Mouse (Mus musculus) heart, adult 8-10 months (tissue): ENCODE data around the gene Agap2. TPM values are rescaled to one million over a fixed set of nuclear protein-coding genes. Genes with fewer than 3 reads are reported as not detected.

Experiments
- DNase-seq: peaks from one replicate; pipeline ENCODE4 v3.0.0; 2022; ENCODE audit warnings: low spot score
- total RNA-seq, 4 experiments: library from RNA; stranded (reverse); gene quantifications; 2 replicates each; pipeline ENCODE4 v1.2.4; 2022

Gene Agap2
- total RNA-seq, 4 experiments from 2014 or later, result 3.6 to 6.1 (median 4.8) TPM

DNA sequence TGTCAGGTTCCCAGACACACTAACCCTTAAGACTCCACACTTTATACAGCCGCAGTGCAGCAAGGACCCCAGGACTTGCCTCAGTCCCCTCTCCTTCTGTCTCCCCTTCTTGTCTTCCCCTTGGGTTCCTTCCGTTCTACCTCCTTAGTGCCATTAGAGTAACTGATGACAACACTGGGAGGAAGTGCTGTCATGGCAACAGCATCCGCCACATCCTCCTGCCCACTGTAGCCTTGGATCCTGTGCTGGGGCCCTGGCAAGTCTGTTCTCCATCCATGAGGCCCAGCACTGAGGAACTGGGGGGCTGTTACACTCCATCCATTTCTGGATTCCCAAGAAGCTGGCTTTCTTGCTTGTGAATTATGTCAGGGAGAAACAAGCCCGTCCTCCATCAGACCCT, 998 bp downstream of the Agap2 start:
- no peak for DNase-seq

DNA sequence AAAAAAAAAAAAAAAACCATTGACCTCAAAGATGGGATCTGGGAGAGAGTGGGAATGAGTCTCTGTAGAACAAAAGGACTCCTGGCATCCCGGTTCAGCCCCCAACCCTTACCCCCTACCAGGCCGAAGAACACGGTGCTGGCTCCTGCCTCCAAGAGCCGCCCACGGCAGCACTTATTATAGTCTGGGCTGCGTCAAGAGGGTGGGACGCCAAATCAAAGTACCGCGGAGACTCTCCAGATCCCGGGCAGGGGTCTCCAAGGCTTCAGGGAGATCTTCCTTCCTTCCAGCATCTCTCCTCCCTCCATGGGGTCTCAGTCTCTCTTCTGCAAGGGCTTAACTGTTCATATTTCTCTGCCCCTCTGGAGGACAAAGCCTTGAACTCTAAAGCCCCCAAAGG, 2.4 kb downstream of the Agap2 start:
- DNase-seq, result no peak

DNA sequence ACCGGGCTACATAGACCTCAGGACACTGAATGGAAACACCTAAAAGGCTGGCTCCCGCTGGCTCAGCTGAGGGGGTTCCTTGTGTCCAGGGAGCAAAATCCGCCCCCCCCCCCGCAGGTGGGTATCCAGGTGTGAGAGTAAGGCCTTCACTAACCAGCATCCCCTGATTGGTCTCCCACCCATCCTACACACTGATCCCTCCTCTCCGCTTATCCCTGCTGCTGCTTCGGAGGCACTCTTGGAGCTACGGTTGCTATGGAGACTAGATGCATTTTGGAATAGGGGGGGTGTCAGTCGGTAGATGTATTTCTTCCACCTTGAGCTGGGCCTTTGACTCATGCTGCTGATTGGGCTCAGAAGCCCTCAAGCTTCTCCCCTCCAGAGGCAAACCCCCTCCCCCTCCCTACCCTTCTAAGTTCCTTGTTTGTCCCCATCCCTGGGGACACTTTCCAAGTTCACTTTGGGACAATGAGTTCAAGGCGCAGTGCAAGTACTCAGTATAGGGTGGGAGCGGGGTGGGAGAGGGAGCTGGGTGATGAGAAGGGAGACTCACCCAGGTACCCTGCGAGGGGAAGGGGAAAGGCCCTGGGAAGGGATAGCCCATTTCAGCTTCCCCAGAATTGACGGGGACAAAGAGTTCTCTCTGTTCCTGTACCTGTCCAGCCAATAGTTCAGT, 3.1 kb downstream of the Agap2 start:
- DNase-seq, result no peak

DNA sequence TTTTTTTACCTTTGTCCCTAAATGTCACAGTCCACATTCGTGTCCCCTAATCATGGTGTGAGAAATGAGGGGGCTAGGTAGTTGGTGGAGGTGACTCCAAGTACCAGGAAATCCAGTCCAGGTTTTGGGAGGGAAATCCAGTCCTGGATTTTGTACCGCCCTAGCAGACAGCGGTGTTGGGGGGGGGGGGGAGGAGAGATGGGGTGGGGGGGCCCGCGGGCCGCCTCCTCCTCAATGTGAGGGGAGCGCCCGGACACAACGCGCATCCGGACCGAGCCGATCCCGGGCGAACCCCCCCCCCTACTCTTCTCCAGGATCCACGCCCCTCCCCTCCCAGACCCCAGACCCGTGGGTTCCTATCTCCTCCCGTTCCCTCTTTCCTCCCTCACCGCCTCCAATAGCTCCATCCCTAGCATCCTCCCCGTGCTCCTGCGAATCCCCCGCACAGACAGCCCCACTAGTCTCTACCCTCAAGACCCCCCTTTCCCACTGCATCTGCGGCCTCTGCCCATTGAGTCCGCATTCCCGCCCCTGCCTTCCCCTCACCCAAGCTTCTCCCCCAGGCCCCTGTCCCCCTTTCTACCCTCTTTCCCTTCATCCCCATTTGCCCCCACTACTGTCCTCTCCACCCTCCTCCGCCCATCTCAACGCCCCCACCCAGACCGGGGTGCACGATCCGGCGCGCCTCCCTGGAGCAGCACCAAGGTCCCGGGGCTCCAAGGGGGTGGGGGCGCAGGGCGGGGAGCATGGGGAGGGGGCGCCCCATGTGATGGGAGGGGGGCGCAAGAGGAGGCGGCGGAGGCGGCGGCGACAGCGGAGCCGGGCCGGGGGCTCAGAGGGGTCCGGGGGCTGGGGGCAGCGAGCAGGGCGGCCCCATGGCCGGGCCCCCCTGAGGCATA, 3.8 kb downstream of the Agap2 start:
- no peak for DNase-seq

DNA sequence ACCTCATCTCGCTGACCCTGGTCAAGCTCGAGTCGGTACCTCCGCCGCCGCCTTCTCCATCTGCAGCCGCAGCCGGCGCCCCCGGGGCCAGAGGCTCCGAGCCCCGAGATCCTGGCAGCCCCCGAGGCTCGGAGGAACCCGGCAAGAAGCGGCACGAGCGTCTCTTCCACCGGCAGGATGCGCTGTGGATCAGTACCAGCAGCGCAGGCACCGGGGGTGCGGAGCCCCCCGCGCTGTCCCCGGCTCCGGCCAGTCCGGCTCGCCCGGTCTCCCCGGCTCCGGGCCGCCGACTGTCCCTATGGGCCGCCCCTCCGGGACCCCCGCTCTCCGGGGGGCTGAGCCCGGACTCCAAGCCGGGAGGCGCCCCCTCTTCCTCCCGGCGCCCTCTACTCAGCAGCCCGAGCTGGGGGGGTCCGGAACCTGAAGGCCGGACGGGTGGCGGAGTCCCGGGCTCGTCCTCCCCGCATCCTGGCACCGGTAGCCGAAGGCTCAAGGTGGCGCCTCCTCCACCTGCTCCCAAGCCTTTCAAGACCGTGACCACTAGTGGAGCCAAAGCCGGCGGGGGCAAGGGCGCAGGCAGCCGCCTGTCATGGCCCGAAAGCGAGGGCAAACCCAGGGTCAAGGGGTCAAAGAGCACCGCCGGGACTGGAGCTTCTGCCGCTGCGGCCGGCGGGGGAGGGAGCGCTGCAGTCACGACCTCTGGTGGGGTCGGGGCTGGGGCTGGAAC, 4.7 kb downstream of the Agap2 start:
- DNase-seq, result no peak

DNA sequence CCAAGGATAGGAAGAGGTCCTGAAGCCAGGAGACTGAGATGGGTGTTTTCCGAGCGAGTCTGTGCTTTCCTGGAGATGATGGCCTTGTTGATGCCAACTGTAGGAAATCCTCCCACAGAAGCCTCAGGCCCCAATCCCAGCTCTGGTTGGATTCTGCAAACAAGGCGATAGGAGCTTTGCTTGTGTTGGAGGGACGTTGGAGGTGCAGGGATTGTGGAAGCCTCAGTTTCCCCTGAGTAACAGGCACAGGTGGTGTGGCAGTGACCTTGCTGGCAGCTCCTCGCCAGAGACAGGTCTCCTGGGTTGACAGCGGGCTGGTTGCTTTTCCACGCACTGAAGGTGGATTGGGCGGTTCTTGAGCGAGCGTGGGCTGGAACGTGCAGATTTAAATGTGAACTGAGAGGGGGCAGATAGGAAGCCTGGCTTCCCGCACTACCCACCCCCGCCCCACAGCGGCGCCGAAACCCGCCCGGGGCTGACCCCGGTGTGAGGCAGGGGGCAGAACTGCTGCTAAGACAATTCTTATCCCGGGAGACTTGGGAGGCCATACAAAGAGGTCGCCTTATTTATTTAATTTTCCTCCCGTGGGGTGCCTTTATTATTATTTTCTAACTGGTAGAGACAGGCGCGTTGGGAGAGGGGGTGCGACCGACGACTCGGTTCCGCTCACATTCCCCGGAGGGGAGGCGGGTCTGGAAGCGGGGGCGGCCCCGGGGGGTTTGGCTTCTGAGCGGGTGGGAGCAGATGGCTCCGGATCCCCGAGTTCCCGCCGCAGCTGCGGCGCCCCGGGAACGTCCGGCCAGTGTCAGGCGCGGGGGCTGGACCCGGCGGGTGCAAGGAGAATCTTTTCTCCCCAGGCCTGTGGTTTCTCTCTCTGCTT, 6.1 kb downstream of the Agap2 start:
- DNase-seq, result peak; percentile 65

DNA sequence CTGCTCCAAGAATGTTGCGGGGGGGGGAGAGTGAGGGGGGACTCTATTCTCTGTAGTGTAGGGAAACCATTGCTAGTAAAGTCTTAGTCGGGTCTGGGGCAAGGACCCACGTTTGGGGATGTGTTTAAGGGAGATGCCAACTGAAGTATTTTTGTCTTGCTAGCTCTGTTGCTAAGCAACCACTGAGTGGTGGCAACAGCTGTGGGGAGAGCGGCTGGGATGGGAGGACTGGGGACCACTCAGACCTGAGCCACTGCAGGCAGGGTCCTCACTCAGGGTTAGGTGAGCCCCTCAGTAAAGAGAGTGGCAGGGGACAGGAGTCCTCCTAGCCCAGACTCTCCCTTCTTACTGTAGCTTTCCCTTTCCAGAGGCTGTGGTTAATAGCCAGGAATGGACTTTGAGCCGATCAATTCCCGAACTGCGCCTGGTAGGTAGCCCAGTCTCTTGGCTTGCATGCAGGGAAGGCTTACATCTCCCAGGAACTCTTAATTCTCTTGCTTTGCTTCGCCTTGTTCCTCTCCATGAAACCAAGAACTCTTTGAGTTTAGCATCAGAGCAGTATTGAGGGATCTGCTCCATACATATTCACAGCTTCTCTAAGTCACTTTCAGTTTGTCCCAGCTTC, 7.0 kb downstream of the Agap2 start:
- no peak for DNase-seq

DNA sequence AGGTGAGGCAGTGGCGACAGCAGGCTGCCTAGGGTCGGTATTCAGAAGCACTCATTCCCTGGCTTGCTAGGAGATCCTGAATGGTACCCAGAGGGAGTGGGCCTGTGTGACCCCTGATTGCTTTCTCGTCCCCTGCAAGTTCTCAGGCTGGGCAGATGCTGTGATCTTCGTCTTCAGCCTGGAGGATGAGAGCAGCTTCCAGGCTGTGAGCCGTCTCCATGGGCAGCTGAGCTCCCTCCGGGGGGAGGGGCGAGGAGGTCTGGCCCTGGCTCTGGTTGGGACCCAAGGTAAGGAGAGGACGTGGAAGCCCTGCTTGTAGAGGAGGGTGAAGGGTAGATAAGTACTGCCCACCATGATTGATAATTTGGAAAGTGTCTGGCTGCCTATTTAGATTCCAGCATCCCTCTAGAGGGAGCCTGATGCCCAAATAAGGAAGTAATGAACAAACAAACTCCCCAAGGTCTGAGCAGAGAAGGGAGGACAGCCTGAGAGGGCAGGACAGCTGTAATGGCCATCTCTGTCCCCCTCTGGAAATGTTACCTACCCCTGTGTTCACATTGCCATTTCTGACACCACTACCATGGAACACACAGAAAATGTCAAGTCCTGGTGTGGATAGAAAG, 8.3 kb downstream of the Agap2 start:
- DNase-seq, result no peak

DNA sequence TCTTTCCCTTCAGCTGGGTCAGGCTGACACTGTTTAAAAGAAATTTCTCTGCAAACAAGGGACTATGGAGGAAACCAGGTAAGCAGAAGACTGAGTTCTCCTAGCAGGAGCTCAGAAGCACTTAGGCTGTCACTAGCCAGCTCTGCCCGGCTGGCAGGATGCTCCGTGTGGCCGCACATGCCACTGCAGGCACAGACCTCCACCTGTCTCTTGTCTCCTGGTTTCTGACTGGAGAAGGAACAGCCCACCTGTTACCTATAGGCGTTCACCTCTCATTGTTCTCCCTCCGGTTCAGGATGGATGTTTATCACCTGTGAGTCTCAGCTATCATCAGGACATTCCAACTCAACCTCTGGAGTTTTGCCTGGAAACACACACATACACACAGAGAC, 8.8 kb downstream of the Agap2 start:
- no peak for DNase-seq

DNA sequence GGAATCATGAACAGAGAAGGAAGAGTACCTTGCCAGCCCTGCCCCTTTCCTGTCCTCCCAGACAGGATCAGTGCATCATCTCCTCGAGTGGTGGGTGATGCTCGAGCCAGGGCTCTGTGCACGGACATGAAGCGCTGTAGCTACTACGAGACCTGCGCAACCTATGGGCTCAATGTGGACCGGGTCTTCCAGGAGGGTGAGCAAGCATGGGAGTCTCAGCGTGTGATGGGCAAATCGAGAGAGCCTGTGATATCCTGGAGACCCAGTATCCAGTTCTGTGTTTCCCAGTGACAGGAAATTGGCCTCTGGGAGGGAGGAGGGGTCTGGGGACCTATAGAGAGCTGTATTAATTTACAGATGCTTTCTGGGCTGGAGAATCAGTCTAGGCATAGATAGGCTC, 10.0 kb downstream of the Agap2 start:
- no peak for DNase-seq

DNA sequence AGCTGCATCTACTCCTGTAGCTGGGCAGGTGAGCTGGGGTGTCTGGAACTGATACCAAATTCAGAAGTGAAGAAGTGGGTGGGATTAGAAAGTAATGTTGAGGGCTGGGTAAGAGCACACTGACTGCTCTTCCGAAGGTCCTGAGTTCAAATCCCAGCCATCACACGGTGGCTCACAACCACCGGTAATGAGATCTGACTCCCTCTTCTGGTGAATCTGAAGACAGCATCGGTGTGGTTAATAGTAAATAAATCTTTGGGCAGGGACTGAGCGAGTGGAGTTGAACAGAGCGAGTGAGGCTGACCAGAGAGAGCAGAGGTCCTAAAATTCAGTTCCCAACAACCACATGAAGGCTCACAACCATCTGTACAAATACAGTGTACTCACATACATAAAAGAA, 10.5 kb downstream of the Agap2 start:
- DNase-seq, result no peak

DNA sequence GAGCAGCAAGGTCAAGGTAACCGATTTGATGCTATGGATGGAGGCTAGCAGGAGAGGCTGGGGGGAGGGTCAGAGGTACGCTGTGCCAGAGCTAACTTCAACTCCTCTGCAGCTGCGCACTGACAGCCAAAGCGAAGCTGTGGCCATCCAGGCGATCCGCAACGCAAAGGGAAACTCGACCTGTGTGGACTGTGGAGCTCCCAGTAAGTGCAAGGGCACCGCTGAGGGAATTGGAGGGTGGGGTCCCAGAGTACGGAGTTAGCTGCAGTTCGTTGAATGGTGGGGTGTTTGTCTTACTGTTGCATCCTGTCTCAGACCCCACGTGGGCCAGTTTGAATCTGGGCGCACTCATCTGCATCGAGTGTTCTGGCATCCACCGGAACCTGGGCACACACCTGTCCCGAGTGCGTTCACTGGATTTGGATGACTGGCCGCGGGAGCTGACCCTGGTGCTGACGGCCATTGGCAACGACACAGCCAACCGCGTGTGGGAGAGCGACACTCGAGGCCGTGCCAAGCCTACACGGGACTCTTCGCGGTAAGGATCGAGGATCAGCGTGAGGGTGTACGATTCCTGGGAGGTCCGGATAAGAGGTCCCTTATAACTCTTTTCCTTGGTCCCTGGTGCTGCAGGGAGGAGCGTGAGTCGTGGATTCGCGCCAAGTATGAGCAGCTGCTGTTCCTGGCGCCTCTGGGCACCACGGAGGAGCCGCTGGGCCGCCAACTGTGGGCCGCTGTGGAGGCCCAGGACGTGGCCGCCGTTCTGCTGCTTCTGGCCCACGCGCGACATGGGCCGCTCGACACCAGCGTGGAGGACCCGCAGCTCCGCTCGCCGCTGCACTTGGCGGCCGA, 15.7 kb downstream of the Agap2 start:
- no peak for DNase-seq

DNA sequence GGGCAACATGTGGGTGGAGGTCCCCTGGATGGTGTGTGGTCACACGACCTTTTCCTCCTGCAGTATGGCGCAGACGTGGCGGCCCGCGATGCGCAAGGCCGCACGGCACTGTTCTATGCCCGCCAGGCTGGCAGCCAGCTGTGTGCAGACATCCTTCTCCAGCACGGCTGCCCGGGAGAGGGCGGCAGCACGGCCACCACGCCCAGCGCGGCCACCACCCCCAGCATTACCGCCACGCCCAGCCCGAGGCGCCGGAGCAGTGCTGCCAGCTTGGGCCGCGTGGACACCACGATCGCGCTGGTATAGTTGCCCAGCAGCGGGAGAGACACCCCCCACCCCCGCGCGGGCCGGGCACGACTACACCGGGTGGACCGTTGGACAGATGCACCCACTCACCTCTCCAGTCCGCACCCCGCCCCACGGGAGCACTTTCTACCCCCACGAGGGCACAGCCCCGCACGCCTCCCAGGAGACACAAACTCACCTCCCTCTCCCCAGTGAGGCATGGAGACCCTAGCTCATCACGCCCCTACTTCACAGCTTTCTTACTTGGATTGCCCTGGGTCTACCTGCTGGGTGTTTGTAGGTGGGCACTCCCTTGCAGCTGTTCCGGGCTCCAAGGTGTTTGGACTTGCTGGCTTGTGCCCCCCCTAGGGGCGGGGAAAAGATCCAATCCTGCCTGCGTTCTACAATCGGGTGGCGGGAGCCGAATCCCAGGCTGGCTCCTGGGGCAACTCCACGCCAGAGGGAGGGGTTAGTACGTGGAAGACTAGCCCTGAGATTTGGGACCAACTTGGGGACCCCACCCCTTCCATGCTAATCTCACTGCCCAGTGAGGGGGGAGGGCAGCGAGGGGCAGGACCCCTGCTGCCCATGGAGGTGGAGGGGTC, 16.7 kb downstream of the Agap2 start:
- no peak for DNase-seq

DNA sequence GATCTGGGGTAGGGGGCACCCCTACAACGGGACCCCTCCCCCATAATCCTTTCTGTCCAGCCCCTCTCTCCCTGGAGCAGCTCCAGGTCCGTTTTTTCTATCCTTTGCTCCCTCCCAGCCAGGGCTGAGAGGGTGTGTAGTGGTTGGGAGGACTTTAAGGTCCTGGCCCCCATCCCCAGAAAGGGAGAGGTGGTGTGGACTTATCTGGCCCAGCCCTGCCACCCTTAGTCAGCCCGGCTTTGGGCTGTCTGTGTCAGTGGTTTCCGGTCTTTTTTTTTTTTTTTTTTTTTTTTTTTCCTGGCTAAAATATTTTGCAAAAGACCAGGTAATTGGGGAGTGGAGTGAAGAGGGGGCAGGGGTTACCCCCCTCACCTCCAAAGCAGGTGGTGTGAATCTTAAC, 17.7 kb downstream of the Agap2 start:
- DNase-seq, result no peak

DNA sequence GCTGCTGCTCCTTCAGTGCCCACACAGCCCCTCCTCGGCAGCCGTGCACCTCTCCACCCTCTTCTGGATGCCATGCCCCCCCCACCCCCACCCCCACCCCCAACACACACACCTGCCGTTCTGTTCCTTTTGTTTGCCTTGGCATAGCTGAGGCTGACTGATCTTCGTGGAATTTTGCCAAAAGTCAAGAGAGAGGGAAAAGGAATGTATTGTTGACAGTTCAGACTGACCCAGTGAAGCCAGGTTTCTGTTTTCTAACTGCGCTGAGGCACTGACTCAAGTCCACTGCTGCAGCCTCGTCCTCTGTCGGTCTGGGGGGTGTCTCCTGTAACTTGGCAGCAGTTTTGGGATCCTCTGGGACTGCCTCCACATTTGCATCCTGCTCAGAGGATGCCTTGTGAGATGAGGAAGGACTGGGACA, 19.3 kb downstream of the Agap2 start:
- no peak for DNase-seq

DNA sequence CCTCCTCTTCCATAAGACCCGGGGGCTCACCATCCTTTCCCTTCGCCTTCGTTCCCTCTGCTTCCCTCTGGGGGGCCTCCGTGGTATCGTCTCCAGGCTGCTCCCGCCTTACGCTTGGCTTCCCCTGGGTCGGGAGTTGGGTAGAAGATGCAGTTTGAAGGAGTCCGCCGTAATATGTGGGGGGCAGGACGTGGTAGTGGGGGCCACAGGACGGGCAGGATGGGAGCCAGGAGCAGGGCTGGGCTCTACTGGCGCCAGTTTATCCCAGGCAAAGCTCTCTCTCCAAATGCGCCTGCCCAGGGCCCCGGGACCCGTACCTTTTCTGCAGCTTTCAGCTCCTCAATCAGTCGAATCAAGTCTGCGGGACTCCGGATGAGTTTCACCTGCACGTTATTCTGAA, 23.4 kb downstream of the Agap2 start:
- DNase-seq, result no peak

DNA sequence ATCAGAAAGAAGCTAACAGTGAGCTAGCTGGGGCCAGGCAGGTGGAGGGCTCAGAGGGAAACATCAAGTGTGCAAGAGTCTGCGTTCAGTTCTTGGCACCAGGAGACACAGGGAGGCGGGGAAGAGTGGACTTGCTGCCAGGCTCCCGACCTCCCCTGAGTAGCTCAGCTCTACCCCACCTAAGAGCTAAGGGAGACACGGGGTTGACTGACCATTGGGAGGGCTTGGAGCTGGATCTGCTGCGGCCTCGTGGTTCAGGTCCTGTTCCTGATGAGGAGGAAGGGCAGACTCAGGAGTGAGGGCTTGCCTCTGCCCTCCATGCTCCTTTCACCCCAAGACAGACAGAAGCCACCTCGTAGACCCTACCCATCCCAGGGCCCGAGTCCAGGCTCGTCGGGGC, 24.1 kb downstream of the Agap2 start:
- no peak for DNase-seq

DNA sequence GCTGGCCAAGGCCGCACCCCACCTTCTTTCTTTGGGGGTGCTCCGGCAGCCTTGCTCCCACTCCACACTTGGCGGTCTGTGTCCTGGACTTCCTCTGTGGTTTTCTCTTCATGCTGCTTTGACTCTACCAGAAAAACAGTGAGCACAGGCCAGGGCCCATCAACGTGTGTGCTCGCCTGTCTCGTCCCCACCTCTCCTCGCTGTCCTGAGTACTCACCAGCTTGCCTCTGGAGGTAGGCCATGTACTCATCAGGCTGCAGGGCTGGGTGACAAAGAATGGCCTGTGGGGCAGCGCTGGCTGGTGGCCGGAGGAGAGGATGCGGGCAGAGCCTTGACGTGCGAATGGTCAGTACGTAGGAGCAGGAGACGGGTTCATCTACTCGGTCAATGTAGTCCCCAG, 24.8 kb downstream of the Agap2 start:
- DNase-seq, result no peak

DNA sequence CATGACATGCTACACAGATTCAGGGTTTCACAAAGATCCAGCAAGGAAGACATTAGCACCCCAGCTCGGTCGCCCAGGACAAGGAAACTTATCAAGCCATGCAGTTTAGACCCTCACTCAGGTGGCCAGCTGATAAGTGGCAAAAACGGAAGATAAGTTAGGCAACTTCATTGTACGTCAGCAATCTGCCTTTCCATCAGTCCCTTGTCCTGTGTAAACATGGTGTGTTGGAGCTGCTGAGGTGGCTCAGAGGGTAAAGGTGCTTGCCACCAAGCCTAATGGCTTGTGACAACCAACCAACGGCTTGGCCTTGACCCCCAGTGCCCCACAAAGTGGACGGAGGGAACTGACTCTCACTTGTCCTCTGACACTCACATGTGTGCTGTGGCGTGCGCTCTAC, 25.3 kb downstream of the Agap2 start:
- no peak for DNase-seq
